Mouse (Mus musculus): Measurements from ENCODE around the gene Abhd17a. TPM values are rescaled to one million over a fixed set of nuclear protein-coding genes. Genes with fewer than 3 reads are reported as not detected.

The Abhd17a gene
- total RNA-seq, 2 experiments from 2014 or later: 79.7 to 81.6 TPM

GRCm38 (mm10) chr10:80549279-80549678 is 40.9 kb downstream of the Abhd17a start:
- DNase-seq (ENCODE audit: low spot score in 2 of 2): no peak

- peak; percentile 64 to 70 for DNase-seq (ENCODE audit: low spot score in 2 of 2)
Measured at GRCm38 (mm10) chr10:80548428-80549006, 41.6 kb downstream of the Abhd17a start.

DNA sequence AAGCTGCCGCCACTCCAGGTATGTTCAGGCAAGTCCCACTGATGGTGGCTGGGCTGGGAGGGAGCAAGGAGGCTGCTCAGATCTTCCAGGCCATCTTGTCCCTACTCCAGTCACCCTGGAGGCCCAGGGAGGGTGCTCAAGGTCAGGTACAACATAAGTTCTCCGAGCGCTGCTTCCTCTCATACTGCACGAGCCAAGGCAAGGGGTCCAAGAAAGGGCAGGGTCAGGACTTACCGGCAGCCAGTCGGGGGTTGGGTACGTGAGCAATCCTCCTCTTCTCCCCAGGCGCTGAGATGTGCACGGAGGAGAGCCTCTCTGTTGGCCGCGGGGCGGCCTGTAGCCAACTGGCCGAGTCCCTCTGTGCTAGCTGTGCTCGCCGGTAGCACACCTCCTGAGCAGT is 42.6 kb downstream of the Abhd17a start:
- DNase-seq (ENCODE audit: low spot score in 2 of 2): no peak

DNA sequence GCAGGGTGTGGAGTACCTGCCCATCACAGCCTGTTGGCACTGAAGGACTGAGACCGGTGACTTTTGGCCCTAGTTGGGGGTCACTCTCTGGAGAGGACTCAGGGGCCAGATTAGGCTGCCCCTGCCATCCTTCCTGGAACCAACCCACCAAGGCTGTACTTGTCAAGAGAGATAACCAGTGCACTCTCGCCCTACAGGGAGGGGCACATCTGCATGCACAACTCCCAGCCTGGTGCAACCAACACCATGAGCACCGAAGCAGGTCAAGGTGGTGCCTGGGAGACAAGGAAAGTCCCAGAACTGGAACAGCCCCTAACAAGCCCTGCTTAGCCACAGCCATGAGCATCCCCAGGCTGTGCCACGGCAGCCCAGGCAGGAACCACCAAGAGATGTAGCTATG is 43.2 kb downstream of the Abhd17a start:
- no peak for DNase-seq (ENCODE audit: low spot score in 2 of 2)

- no peak for DNase-seq (ENCODE audit: low spot score in 2 of 2)
Measured at GRCm38 (mm10) chr10:80545590-80545989, 44.6 kb downstream of the Abhd17a start.

- no peak for DNase-seq (ENCODE audit: low spot score in 2 of 2)
Measured at GRCm38 (mm10) chr10:80543873-80544272, 46.3 kb downstream of the Abhd17a start.

GRCm38 (mm10) chr10:80539493-80539892 is 50.6 kb downstream of the Abhd17a start:
- no peak for DNase-seq (ENCODE audit: low spot score in 2 of 2)

- peak in 1 of 2 experiments; percentile 71 for DNase-seq (ENCODE audit: low spot score in 2 of 2)
Measured at GRCm38 (mm10) chr10:80538710-80539394, 51.3 kb downstream of the Abhd17a start, which contains the start of gene Atp8b3. Gene Atp8b3 (minus strand): TSS chr10:80539124.

DNA sequence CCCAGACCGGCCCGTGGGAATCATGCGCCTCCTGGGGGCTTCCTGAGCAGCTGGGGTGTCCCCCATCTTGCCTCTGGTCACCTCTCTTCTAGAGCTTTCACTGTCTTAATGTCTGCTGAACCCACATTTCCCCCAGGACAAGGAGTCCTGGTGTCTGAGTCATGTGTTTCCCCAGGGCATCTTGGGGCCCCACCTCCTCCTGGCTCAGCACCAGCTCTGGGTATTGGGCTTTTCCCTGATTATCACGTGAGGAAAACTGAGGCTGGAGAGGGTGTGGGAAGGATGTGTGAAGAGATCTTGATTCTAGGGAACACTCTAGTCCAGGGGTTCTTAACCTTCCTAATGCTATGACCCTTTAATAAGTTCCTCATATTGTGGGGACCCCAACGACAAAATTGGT is 52.0 kb downstream of the Abhd17a start:
- DNase-seq (ENCODE audit: low spot score in 2 of 2): no peak

DNA sequence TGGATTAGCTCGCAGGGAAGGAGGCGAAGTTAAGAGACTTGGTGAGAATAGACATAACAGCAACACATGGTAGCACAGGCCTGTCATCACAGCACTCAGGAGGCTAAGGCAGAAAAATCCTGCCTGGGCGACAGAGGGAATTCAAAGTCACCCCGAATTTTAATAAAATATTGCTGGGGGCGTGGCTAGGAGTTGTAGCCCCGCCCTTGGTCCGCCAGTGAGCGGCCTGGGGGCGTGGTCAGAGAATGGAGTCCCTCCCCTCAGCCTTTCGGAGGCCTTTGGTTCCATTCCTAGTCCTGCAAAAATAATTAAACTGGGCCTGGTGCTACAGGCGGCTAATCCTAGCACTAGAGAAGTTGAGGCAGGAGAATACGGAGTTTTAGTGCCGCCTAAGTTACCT is 54.4 kb downstream of the Abhd17a start:
- DNase-seq (ENCODE audit: low spot score in 2 of 2): no peak

DNA sequence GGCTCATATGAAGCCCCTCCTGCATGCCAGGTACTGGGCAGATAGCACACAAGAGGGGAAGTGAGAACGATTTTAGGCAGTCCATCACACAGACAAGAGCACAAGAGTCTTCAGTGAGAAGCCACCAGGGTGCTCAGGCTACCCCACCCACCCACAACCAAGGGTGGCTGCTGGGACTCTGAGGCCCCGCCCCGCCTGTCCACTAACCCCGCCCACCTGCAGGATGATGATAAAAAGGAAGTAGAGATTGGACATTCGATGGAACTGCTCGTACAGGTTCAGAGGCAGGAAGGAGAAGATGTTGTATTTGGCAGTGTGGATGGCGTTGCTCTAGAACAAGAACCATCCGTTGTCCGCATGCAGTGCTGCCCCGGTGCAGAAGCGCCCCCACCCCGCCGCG is 55.1 kb downstream of the Abhd17a start:
- DNase-seq (ENCODE audit: low spot score in 2 of 2): no peak

- DNase-seq (ENCODE audit: low spot score in 2 of 2): no peak
Measured at GRCm38 (mm10) chr10:80533704-80534103, 56.4 kb downstream of the Abhd17a start.

Small RNA genes lying within 50 kb of the gene (microRNA-seq; reads per million reads assigned to microRNA genes)
- gene Mir6912: not detected

Other genes with a start within 250 kb of the Abhd17a start
- gene Adamtsl5, start 241.9 kb downstream of the Abhd17a start, total RNA-seq (2021): 10 to 100 TPM; 15.5 to 16.5 TPM
- gene Plk5, start 233.9 kb downstream of the Abhd17a start, total RNA-seq (2021): under 1 TPM in 1 of 2 experiments, not detected in 1; 0.34 TPM
- 10 to 100 TPM; 17.8 to 18.9 TPM for gene Mex3d, start 202.7 kb downstream of the Abhd17a start, total RNA-seq (2021)
- 100 to 1,000 TPM; 139 to 140 TPM for gene Mbd3, start 190.8 kb downstream of the Abhd17a start, total RNA-seq (2021)
- 100 to 1,000 TPM; 640 to 657 TPM for gene Uqcr11, start 183.5 kb downstream of the Abhd17a start, total RNA-seq (2021)
- gene Tcf3, start 156.7 kb downstream of the Abhd17a start, total RNA-seq (2021): 10 to 100 TPM; 66.4 to 67.5 TPM
- not detected for gene Onecut3, start 95.5 kb downstream of the Abhd17a start, total RNA-seq (2021)
- gene Atp8b3, start 51.2 kb downstream of the Abhd17a start, total RNA-seq (2021): under 1 TPM; 0.05 TPM
- gene Rexo1, start 28.8 kb downstream of the Abhd17a start, total RNA-seq (2021): 10 to 100 TPM; 22.0 to 24.9 TPM
- 1 to 10 TPM; 7.5 to 8.5 TPM for gene Klf16, start 13.0 kb downstream of the Abhd17a start, total RNA-seq (2021)
- gene Scamp4, start 12.5 kb upstream of the Abhd17a start, total RNA-seq (2021): 10 to 100 TPM; 27.4 to 27.9 TPM
- gene Adat3, start 12.5 kb upstream of the Abhd17a start, total RNA-seq (2021): 1 to 10 TPM; 3.0 to 3.2 TPM
- 1 to 10 TPM; 1.1 to 1.7 TPM for gene Gm49322, start 15.7 kb upstream of the Abhd17a start, total RNA-seq (2021)
- 100 to 1,000 TPM; 167 to 169 TPM for gene Csnk1g2, start 32.5 kb upstream of the Abhd17a start, total RNA-seq (2021)
- 10 to 100 TPM; 50.7 to 50.8 TPM for gene Btbd2, start 66.7 kb upstream of the Abhd17a start, total RNA-seq (2021)
- gene Mknk2, start 87.8 kb upstream of the Abhd17a start, total RNA-seq (2021): 100 to 1,000 TPM; 170 to 176 TPM
- 10 to 100 TPM; 24.0 to 25.4 TPM for gene Mob3a, start 111.6 kb upstream of the Abhd17a start, total RNA-seq (2021)
- 1 to 10 TPM; 8.3 to 8.4 TPM for gene Izumo4, start 111.8 kb upstream of the Abhd17a start, total RNA-seq (2021)
- gene Ap3d1, start 151.9 kb upstream of the Abhd17a start, total RNA-seq (2021): 10 to 100 TPM; 52.1 to 58.7 TPM
- gene Dot1l, start 164.9 kb upstream of the Abhd17a start, total RNA-seq (2021): 10 to 100 TPM; 50.5 to 61.2 TPM
- 10 to 100 TPM; 47.1 to 55.8 TPM for gene Sf3a2, start 207.9 kb upstream of the Abhd17a start, total RNA-seq (2021)
- 10 to 100 TPM; 41.7 to 43.0 TPM for gene Plekhj1, start 208.3 kb upstream of the Abhd17a start, total RNA-seq (2021)
- gene Amh, start 214.9 kb upstream of the Abhd17a start, total RNA-seq (2021): under 1 TPM; 0.86 to 0.93 TPM
- gene Jsrp1, start 223.2 kb upstream of the Abhd17a start, total RNA-seq (2021): 100 to 1,000 TPM; 199 to 230 TPM
- 100 to 1,000 TPM; 785 to 853 TPM for gene Oaz1, start 236.3 kb upstream of the Abhd17a start, total RNA-seq (2021)